Mouse (Mus musculus) megakaryocyte-erythroid progenitor cell, adult 5-6 weeks (primary cell): ENCODE data around the gene Kcnj12. TPM values are rescaled to one million over a fixed set of nuclear protein-coding genes. Genes with fewer than 3 reads are reported as not detected.

Experiments used
- ATAC-seq: replicated peaks from 2 replicates; pipeline ENCODE4 v1.8.0; 2016; ENCODE audit warnings: mild to moderate bottlenecking, inconsistent platforms; ENCODE audit not compliant: severe bottlenecking, poor library complexity, low FRiP score, low TSS enrichment
- total RNA-seq, 2 experiments: library from RNA; stranded (forward) in 1 of 2; stranded (reverse) in 1 of 2; fragments of 200-1000, 215-1000 nt in 1 of 2; fragments of >200 nt in 1 of 2; fragmentation: Nextera tagmentation in 1 of 2; gene quantifications; 2 replicates each; pipeline ENCODE4 v1.2.3; 2014 to 2017

Kcnj12 gene
- total RNA-seq (2014; fragmentation: Nextera tagmentation) = not detected in 2 replicates
- not detected in 2 replicates for total RNA-seq (2017)

- no peak for ATAC-seq
Measured at GRCm38 (mm10) chr11:61022550-61023391, at the start of gene Kcnj12. TSS of gene Kcnj12 (plus strand) at chr11:61022564.

DNA sequence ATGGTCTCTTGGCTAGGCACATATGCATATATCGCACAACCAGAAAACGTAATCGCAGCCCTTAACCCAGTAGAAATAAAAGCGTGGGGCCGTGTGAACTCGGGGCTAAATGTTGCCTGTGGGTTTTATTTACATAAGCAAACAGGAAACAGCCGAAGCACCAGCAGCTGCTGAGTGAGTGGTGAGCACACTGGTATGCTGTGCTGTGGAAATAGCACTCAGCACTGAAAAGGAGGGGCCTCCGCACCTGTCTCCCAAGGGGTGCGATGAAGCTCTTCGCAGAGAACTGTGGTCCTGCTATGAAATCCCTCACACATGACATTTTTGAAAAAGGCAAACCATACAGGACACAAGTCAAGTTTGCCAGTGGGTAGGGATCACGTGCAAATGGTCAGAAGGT is 47.3 kb upstream of the Kcnj12 start:
- ATAC-seq = no peak

- no peak for ATAC-seq
Measured at GRCm38 (mm10) chr11:60976234-60976633, 46.1 kb upstream of the Kcnj12 start.

- ATAC-seq = no peak
Measured at GRCm38 (mm10) chr11:60976742-60977141, 45.6 kb upstream of the Kcnj12 start.

DNA sequence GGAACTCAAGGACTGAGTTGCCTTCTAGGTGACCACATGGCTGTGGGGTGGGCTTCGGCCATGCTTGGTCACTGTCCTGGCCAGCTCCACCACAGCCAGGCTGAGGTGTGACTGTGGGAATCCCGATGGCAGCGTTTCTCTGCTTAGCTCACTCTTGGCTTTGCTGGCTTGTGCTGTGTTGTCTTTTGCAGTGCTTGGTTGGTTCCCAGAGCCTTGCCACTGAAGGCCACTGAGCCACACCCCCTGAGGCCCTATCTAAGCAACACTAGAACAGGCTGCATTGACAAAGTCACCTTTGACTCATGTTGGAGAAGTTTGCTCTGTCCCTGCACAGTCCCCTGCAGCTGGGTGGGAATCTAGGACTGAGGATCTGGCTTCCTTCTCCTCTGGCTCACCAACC is 45.2 kb upstream of the Kcnj12 start:
- ATAC-seq = no peak

DNA sequence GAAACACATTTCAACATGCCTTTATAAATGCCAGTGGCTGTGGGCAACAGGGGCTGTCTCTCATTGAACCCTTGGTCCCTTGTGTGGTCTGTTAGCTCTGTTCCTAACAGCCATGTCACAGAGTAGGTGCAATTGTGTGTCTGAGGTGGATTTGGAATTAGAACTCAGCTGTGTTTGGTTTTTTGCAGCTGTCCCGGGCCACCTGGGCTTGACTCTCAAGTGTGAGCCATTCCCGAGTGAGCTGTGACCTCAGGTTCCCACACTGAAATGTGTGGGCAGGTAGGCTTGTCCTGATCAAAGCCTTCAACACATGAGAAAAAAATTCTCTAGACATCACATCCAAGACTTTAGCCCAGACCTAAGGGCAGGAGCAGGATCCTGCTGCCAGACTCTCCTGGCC is 43.7 kb upstream of the Kcnj12 start:
- ATAC-seq = no peak

DNA sequence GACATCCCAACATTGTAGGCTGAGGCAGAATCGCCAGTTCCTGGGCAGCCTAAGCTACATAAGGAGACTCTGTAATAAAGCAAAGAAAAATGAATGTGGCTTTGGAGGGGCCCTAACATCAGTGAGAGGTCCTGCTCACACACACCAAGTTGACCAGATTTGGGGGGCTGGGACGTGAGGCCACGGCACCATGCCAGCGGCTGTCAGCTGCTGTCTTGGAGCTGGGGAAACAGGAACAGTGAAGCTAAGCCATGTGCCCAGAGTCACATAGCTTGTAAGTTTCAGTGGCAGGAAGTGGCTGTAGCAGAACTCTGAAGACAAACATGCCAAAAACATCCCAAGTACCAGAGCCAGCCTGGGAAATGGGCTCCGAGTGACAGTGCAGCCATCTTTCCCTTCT is 42.6 kb upstream of the Kcnj12 start:
- no peak for ATAC-seq

DNA sequence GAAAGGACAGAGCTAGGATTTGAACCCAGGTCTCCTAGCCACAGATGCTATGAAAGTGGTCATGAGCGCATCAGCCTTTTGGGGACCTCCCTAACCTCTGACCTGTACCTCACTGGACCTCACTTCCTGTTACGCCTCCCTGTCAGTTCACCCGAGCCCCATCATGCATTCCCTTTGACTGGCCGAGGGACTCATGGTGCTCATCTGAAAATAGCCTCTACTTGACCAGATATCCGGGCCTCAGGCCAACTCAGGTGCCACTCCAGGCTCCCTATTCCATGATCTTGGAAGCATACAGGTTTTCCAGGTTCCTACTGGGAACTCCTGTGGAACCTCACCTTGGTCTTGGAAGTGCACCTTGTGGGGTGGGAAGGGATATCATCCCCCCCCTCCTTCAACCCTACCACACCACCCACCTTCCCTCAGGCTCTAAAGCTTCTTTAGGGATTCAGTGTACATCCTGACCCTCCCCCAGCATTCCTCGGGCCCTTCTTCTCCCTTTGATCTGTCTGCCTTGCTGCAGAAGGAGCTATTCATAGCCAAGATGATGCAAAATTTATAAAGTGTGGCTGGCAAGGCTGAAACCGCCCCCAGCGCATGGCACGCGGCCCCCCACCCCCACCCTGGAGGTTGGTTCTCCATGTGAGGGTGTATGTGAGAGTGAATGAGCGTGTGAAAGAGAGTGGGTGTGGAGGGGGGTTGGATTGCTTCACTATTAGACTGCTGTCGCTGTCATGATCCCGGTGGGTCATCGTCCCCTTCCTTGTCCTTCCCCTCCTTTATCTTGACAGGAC is 40.5 kb upstream of the Kcnj12 start:
- ATAC-seq = no peak

DNA sequence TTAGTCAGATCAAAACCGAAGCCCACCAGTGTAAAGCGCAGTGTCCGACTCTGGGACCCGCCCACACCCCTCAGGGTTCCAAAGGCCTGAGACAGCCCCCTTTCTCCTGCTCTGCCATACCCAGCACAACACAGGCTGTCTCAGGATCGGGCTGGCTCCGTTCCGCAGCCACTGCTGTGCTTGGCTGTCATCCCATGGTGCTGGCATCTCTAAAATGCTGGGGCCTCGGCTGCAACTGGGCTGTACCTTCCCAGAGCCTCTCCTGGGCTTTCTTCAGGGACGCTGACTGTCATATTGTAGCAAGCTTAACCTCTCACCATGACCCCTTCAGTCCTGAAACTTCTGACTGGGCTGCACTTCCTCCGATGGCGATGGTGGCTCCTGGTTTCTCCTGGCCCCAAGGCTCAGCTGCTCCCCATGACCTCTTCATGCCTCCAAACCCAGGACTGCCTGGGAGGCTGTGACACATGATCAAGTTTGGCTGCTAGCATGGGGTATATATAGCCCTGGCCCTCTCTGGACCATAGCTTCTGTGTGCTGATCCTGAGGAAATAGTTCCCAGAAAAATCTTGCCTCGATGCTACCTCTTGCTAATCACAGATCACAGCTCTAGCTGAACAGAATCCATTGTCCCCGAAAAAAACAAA is 37.3 kb upstream of the Kcnj12 start:
- ATAC-seq = no peak

- ATAC-seq = no peak
Measured at GRCm38 (mm10) chr11:60990428-60990827, 31.9 kb upstream of the Kcnj12 start.

GRCm38 (mm10) chr11:61002736-61003135 is 19.6 kb upstream of the Kcnj12 start:
- no peak for ATAC-seq

GRCm38 (mm10) chr11:61004046-61004445 is 18.3 kb upstream of the Kcnj12 start:
- no peak for ATAC-seq

GRCm38 (mm10) chr11:61004781-61005180 is 17.6 kb upstream of the Kcnj12 start:
- ATAC-seq = no peak

DNA sequence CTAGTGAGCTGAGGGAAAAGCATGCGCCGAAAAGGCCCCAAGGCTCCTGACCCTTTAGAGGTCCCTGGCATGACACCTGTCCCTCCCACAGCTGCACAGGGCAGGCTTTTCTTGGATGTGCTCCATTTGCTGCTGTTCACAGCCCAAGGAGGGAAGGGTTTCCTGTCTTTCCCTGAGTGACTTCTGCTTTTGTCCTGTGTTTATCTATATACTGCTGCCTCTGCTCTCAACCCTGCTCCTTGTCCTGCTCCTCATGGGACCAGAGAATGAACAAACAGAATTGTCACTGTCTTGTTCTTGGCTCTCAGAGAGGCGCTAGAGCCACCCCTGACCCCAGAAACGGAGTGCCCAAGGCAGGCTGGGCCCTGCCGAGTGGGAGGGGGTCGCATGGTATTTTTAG is 17.0 kb upstream of the Kcnj12 start:
- ATAC-seq = no peak

DNA sequence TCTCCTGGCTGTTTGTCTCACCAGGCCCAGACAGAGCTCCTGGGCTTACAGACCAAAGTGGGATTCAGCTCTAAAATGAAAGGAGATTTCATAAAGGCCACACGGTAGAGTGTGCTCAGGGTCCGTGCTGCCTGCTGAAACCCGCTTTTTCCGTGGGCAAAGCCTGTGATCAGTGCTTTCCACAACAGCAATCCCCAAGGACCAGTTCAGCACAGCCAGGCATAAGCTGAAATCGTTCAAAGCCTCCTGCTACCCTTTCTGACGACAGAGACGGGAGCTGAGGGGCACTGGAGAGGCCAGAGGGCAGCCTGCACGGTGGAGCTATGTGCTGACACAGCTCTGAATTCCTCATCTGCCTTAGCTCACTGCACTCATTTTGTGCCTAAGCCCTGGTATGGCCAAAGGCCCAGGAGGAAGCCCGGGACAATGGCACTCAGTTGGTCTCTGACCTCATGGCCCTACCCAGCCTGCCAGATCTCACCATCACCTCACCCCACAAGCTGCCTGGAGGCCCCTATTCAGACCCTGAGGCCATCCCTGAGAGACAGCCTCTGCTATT is 10.5 kb upstream of the Kcnj12 start:
- no peak for ATAC-seq

- ATAC-seq = no peak
Measured at GRCm38 (mm10) chr11:61016866-61017398, 5.4 kb upstream of the Kcnj12 start.

DNA sequence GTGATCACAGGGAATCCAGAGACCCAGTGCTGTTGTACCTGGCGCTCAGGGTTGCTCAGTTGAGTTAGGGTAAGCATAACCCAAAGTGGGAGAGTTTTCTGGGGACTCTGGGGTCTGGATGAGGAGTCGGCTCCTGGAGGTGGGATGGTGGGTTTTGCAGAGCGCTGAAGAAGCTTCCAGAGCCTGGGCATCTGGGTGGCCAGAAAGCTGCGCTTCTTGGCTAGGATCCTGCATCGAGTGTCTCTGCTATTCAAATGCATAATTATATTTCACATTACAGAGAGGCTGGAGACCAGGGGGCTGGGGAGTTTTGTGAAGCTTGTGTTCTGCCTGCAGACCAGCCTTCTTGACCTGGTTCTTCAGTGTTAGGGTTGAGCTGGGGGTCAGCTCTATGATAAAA is 1.2 kb upstream of the Kcnj12 start:
- ATAC-seq = no peak

DNA sequence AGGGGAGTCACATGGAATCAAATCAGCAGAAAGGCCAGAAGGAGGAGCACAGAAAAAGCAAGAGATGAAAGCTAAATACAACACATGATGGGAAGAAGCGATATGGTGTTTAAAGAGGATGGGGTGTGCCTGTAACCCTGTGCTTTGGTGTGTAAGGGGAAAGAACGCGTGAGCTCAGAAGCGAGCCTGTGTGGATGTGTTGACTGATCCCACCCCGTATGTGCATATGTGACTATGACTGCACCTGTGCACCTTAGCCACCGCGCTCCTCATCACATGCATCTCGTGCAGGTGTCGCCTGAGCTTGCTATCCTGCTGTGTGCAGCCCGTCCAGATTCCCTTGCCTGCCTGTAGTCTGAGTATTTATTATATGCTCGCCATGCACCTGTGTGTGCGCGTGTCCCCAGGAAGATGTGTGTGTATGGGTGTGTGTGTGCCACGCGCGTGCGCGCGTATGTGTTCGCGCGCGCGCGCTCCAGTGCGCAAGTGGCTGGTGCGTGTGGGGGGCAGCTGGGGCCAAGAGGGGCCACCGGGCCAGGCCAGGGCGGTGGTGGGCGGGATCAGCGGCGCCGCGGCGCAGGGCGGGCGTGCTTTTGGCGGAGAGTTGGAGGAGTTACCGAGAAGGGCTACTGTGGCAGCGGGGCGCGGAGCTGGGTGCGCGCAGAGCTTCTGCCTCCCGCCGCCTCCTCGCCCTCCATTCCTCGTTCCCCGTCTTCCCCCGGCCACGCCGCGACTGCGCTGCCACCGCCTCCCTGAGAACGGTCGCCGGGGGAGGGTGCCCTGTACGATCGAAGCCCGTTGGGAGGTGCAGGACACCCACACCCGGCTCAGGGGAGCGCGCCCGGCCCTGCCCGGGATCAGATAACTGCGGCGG is 451 bp upstream of the Kcnj12 start:
- ATAC-seq = no peak
